Mouse (Mus musculus) spleen, adult 2 months (tissue): ENCODE measurements around the gene Arid4a.

Experiments used
- CTCF ChIP-seq: fragments of 200-500 bp; IDR thresholded peaks from 2 replicates; pipeline ENCODE4 v1.5.1; 2011; ENCODE audit warnings: mild to moderate bottlenecking, inconsistent platforms; ENCODE audit not compliant: insufficient read depth, insufficient read length, insufficient replicate concordance; ENCODE audit errors: extremely low read depth
- POLR2A ChIP-seq: fragments of 200-500 bp; IDR thresholded peaks from 2 replicates; pipeline ENCODE4 v1.6.1; 2011; ENCODE audit warnings: low read depth, low read length, inconsistent platforms

GRCm38 (mm10) chr12:71086331-71086730 lies 70.5 kb downstream of the Arid4a start:
- TF ChIP-seq CTCF (no peak), POLR2A (no peak)
